Mouse (Mus musculus) neural tube, embryonic 11.5 days (tissue): ENCODE data around the gene Prrx2. TPM values are rescaled to one million over a fixed set of nuclear protein-coding genes. Genes with fewer than 3 reads are reported as not detected.

Experiments
- ATAC-seq: fragments of 200-750 bp; cut with Nextera tagmentation; 2 replicates; pipeline ENCODE4 v1.8.0; 2017; ENCODE audit warnings: moderate number of reproducible peaks, mild to moderate bottlenecking, moderate TSS enrichment, moderate library complexity; ENCODE audit not compliant: insufficient read depth, low FRiP score, low TSS enrichment
- DNase-seq: peaks from one replicate; pipeline ENCODE4 v3.0.0-alpha.2; 2015; ENCODE audit warnings: low spot score
- H3K27ac ChIP-seq: fragments of 300-500 bp; sonication (generic); 2 replicates; pipeline ENCODE4 v1.5.1; 2014; ENCODE audit warnings: low read depth, mild to moderate bottlenecking, low read length
- H3K27me3 ChIP-seq: fragments of 300-500 bp; sonication (generic); 2 replicates; pipeline ENCODE4 v1.6.1; 2014; ENCODE audit warnings: mild to moderate bottlenecking, low read length, mixed read lengths; ENCODE audit not compliant: control insufficient read depth, insufficient read depth
- H3K36me3 ChIP-seq: fragments of 300-500 bp; sonication (generic); 2 replicates; pipeline ENCODE4 v1.6.1; 2014; ENCODE audit warnings: mild to moderate bottlenecking, low read length, moderate library complexity, mixed read lengths; ENCODE audit not compliant: control insufficient read depth, insufficient read depth
- H3K4me1 ChIP-seq: fragments of 300-500 bp; sonication (generic); 2 replicates; pipeline ENCODE4 v1.6.1; 2014; ENCODE audit warnings: low read length, mixed read lengths; ENCODE audit not compliant: control insufficient read depth, insufficient read depth
- H3K4me2 ChIP-seq: fragments of 300-500 bp; sonication (generic); 2 replicates; pipeline ENCODE4 v1.6.1; 2014; ENCODE audit warnings: low read depth, mild to moderate bottlenecking, moderate library complexity
- H3K4me3 ChIP-seq: fragments of 300-500 bp; sonication (generic); 2 replicates; pipeline ENCODE4 v1.5.1; 2014; ENCODE audit warnings: low read depth, low read length
- H3K9ac ChIP-seq: fragments of 300-500 bp; sonication (generic); 2 replicates; pipeline ENCODE4 v1.6.1; 2014; ENCODE audit warnings: mild to moderate bottlenecking, low read length
- H3K9me3 ChIP-seq: fragments of 300-500 bp; sonication (generic); 2 replicates; pipeline ENCODE4 v1.6.1; 2016; ENCODE audit warnings: low read length; ENCODE audit not compliant: control insufficient read depth
- WGBS: fragments of 180-500 bp; shearing (Covaris S2); extraction: QIAGEN DNeasy Blood & Tissue Kit; methylation state at CpG from one replicate; pipeline ENCODE4 v1.1.7; 2014; 5-methylcytosine and 5-hydroxymethylcytosine counted together
- polyA plus RNA-seq: library from polyadenylated mRNA; unstranded; fragments of >200 nt; fragmentation: Nextera tagmentation; extraction: Ambion mirVana; gene quantifications from 2 replicates; pipeline ENCODE4 v1.2.1, GENCODE M21; 2014

Prrx2 gene
- polyA plus RNA-seq, 1 experiment from 2014 or later: 8.9 TPM

GRCm38 (mm10) chr2:30870863-30871262, 36.1 kb downstream of the Prrx2 start:
- H3K4me1 ChIP-seq: 0 out of 2 replicates have a peak, but pooled peaks cover 2% of the 10 kb centered on the region
- no peak overlapping the region for H3K4me3 ChIP-seq
- H3K9me3 ChIP-seq: no peaks in the 10 kb centered on the region
- DNase-seq (no peak), ATAC-seq (no peak)
- H3K27me3 ChIP-seq: no peaks in the 10 kb centered on the region
- H3K9ac ChIP-seq: no peak overlapping the region
- 80% methylated on average over 8 of the region's 8 CpGs for WGBS
- H3K36me3 ChIP-seq: no peaks in the 10 kb centered on the region
- H3K4me2 ChIP-seq: no peak overlapping the region
- H3K27ac ChIP-seq: no peak overlapping the region

GRCm38 (mm10) chr2:30872669-30873068, 37.9 kb downstream of the Prrx2 start:
- no peaks in the 10 kb centered on the region for H3K27me3 ChIP-seq
- no peaks in the 10 kb centered on the region for H3K36me3 ChIP-seq
- WGBS: 80% methylated on average over 6 of the region's 6 CpGs
- H3K27ac ChIP-seq: no peak overlapping the region
- H3K9ac ChIP-seq: no peak overlapping the region
- H3K4me3 ChIP-seq: no peak overlapping the region
- no peaks in the 10 kb centered on the region for H3K9me3 ChIP-seq
- H3K4me1 ChIP-seq: 0 out of 2 replicates have a peak, but pooled peaks cover 2% of the 10 kb centered on the region
- DNase-seq (no peak), ATAC-seq (no peak)
- no peak overlapping the region for H3K4me2 ChIP-seq

- ATAC-seq (no peak), DNase-seq (no peak)
- H3K9me3 ChIP-seq: no peaks in the 10 kb centered on the region
- H3K36me3 ChIP-seq: no peaks in the 10 kb centered on the region
- H3K27me3 ChIP-seq: no peaks in the 10 kb centered on the region
- H3K9ac ChIP-seq: no peak overlapping the region
- H3K4me1 ChIP-seq: 0 out of 2 replicates have a peak, but pooled peaks cover 2% of the 10 kb centered on the region
- H3K27ac ChIP-seq: no peak overlapping the region
- no peak overlapping the region for H3K4me3 ChIP-seq
- WGBS: 52% methylated on average over 10 of the region's 10 CpGs
- H3K4me2 ChIP-seq: no peak overlapping the region
Observed at GRCm38 (mm10) chr2:30874445-30874844, 39.7 kb downstream of the Prrx2 start.

- no peak for DNase-seq
- 81% methylated on average over 7 of the region's 7 CpGs for WGBS
- Histone ChIP-seq H3K27me3 (no peaks in the 10 kb centered on the region), H3K27ac (no peak overlapping the region), H3K4me3 (no peak overlapping the region), H3K4me2 (no peak overlapping the region), H3K36me3 (no peaks in the 10 kb centered on the region), H3K9ac (no peak overlapping the region), H3K9me3 (no peaks in the 10 kb centered on the region), H3K4me1 (0 out of 2 replicates have a peak, but pooled peaks cover 2% of the 10 kb centered on the region)
- ATAC-seq: no peak
Observed at GRCm38 (mm10) chr2:30875096-30875495, 40.3 kb downstream of the Prrx2 start.

- Histone ChIP-seq H3K27ac (no peak overlapping the region), H3K27me3 (no peaks in the 10 kb centered on the region), H3K4me1 (0 out of 2 replicates have a peak, but pooled peaks cover 2% of the 10 kb centered on the region), H3K4me2 (no peak overlapping the region), H3K9ac (no peak overlapping the region), H3K36me3 (no peaks in the 10 kb centered on the region), H3K4me3 (no peak overlapping the region), H3K9me3 (no peaks in the 10 kb centered on the region)
- DNase-seq (no peak), ATAC-seq (no peak)
- 60% methylated on average over 11 of the region's 11 CpGs for WGBS
Observed at GRCm38 (mm10) chr2:30875621-30876432, 41.1 kb downstream of the Prrx2 start.

- H3K27ac ChIP-seq: no peak overlapping the region
- H3K9me3 ChIP-seq: no peaks in the 10 kb centered on the region
- DNase-seq (no peak), ATAC-seq (no peak)
- H3K27me3 ChIP-seq: no peaks in the 10 kb centered on the region
- no peak overlapping the region for H3K4me3 ChIP-seq
- H3K4me2 ChIP-seq: no peak overlapping the region
- 0 out of 2 replicates have a peak, but pooled peaks cover 1% of the 10 kb centered on the region for H3K4me1 ChIP-seq
- no peak overlapping the region for H3K9ac ChIP-seq
- WGBS: 90% methylated on average over 15 of the region's 15 CpGs
- H3K36me3 ChIP-seq: no peaks in the 10 kb centered on the region
Observed at GRCm38 (mm10) chr2:30879481-30879880, 44.7 kb downstream of the Prrx2 start.

GRCm38 (mm10) chr2:30881215-30881614, 46.4 kb downstream of the Prrx2 start:
- Histone ChIP-seq H3K36me3 (no peaks in the 10 kb centered on the region), H3K27me3 (no peaks in the 10 kb centered on the region), H3K27ac (no peak overlapping the region), H3K4me2 (no peak overlapping the region), H3K4me3 (no peak overlapping the region), H3K9me3 (no peaks in the 10 kb centered on the region), H3K4me1 (no peaks in the 10 kb centered on the region), H3K9ac (no peak overlapping the region)
- DNase-seq (no peak), ATAC-seq (no peak)
- WGBS: 91% methylated on average over 7 of the region's 7 CpGs

GRCm38 (mm10) chr2:30884852-30885373, 50.1 kb downstream of the Prrx2 start:
- DNase-seq (no peak), ATAC-seq (no peak)
- Histone ChIP-seq H3K4me3 (no peak overlapping the region), H3K9ac (no peak overlapping the region), H3K27ac (no peak overlapping the region), H3K27me3 (no peaks in the 10 kb centered on the region), H3K4me1 (no peaks in the 10 kb centered on the region), H3K36me3 (no peaks in the 10 kb centered on the region), H3K9me3 (no peaks in the 10 kb centered on the region), H3K4me2 (no peak overlapping the region)
- 95% methylated on average over 4 of the region's 4 CpGs for WGBS
